Mouse (Mus musculus): ENCODE measurements at regions not wholly inside any gene's neighbourhood (a gene's known extent, or its start where the extent isn't known, plus 50 kb on each side); places are given as distances from the start of the nearest gene placed in this dataset.

GRCm38 (mm10) chr1:56089254-56089834, 547.9 kb downstream of the Hsfy2 start:
- TF ChIP-seq CTCF (IDR thresholded peaks at IDR 0.05; ENCODE audit: insufficient read depth, low read depth, low read length) (no peak), POLR2A (IDR thresholded peaks at IDR 0.05; ENCODE audit: insufficient read depth, low read depth, low read length) (no peak)
